Mouse (Mus musculus) brown adipose tissue, adult 24 weeks (tissue): Measurements from ENCODE around the gene Zfp964. TPM values are rescaled to one million over a fixed set of nuclear protein-coding genes. Genes with fewer than 3 reads are reported as not detected.
"Not testable (repeated sequence)": the region's sequence is repeated elsewhere in the genome, so short reads cannot be mapped to it uniquely, and the experiment has no call there.

Source experiments
- H3K27ac ChIP-seq: fragments of 200-500 bp; replicated peaks from 2 replicates; pipeline ENCODE4 v1.5.1; 2012; ENCODE audit warnings: low read depth, mild to moderate bottlenecking, low read length
- H3K4me1 ChIP-seq: fragments of 200-500 bp; 2 replicates; pipeline ENCODE4 v1.6.1; 2012; ENCODE audit warnings: low read length, mixed read lengths; ENCODE audit not compliant: control insufficient read depth, insufficient read depth, insufficient read length
- H3K4me3 ChIP-seq: fragments of 200-500 bp; 2 replicates; pipeline ENCODE4 v1.5.1; 2012; ENCODE audit warnings: low read depth, mild to moderate bottlenecking, low read length, moderate library complexity; ENCODE audit not compliant: insufficient read depth
- polyA plus RNA-seq: library from polyadenylated mRNA; stranded (reverse); fragments of >200 nt; gene quantifications from 2 replicates; pipeline ENCODE4 v1.2.4, GENCODE M21; 2012; ENCODE audit not compliant: missing spikeins, insufficient read depth, insufficient read length

The Zfp964 gene
- 1.8 and 2.6 TPM in 2 replicates for polyA plus RNA-seq

DNA sequence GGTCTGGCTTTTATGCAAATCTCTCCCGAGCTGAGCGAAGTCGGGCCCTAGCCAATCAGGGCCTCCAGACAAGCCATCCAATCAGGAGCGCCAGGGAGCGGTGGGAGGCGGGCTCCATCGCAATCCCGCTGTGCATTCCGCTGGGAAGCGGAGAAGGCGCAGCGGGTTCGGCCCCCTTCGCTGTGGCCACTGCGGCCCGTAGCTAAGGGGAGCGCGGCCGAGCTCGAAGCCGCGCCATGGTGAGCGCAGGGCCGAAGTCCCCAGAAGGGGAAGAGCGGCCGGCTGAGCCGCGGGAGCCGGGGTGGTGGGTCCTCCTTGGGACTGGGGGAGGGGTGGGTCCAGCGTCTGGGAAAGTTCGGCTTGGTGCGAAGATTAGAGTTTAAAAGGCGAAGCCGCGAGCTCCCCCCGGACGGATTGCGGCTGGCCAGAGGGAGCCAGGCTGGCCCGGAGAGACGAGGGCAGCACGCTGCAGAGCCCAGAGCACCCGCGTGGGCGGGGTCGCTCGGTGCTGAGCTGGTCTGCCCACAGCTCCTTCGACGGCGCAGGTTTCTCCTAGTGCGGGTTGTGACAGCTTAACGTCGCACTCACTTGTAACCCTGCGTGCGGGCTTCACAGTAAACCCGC, at the start of gene Zfp964:
Zfp964 (plus strand) TSS at position 122 of the 624 bp plus-strand sequence.
- Histone ChIP-seq H3K4me1 (no peaks in the 10 kb centered on the region), H3K4me3 (peak within 1 kb of the TSS; percentile 63), H3K27ac (no peak within 1 kb of the TSS)

GRCm38 (mm10) chr8:69614687-69615086, 39.6 kb upstream of the Zfp964 start:
- H3K4me3 ChIP-seq: no peak overlapping the region
- H3K4me1 ChIP-seq: no peaks in the 10 kb centered on the region
- no peak overlapping the region for H3K27ac ChIP-seq

GRCm38 (mm10) chr8:69618078-69618477, 36.2 kb upstream of the Zfp964 start:
- H3K27ac ChIP-seq: no peak overlapping the region
- H3K4me3 ChIP-seq: no peak overlapping the region
- no peaks in the 10 kb centered on the region for H3K4me1 ChIP-seq

- Histone ChIP-seq H3K4me3 (peak within 1 kb of the TSS; percentile 89), H3K27ac (peak within 1 kb of the TSS; percentile 97), H3K4me1 (0 out of 2 replicates have a peak, but pooled peaks cover 3% of the 10 kb centered on the region)
Measured at GRCm38 (mm10) chr8:69625095-69625789, 29.0 kb upstream of the Zfp964 start, which contains the start of gene Zfp868. TSS of gene Zfp868 (minus strand) at chr8:69625548.

DNA sequence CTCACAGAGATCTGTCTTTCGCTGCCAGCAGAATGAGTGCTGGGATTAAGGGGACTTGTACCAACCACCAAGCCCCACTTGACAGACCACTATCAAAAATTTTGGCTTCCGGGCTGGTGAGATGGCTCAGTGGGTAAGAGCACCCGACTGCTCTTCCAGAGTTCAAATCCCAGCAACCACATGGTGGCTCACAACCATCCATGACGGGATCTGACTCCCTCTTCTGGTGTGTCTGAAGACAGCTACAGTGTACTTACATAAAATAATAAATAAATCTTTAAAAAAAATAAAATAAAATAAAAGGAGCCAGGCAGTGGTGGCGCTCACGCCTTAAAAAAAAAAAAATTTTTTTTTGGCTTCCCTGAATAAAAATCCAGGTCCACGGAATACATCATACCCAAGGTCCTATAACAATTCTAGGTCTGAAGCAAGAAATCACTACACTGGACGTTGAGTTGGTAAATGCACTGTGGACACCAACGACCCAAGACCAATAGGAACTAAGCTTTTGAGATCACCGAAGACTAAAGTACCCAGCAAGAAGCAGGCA, 396 bp upstream of the Zfp964 start:
- H3K4me3 ChIP-seq: peak overlapping the region; percentile 50
- no peak overlapping the region for H3K27ac ChIP-seq
- H3K4me1 ChIP-seq: no peaks in the 10 kb centered on the region

DNA sequence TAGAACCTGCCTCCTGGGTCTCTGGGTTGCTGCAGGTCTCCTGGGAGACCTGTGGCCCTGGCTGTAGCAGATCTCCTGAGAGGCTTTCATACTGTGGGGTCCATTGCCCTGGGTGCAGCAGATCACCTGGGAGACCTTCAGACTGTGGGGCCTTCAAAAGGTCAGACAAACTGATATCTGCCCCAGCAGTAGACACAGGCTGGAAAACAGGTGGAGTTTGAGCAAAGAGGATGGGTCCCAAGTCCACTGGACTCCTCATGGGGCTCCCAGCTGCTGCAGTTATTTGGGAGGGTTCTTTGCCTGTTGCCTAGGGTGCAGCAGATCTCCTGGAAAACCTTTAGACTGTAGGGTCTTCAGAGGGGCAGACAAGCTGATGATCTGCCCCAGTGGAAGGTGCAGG, 7.0 kb downstream of the Zfp964 start:
- Histone ChIP-seq H3K4me1 (no peaks in the 10 kb centered on the region), H3K4me3 (no peak overlapping the region), H3K27ac (no peak overlapping the region)

- H3K4me3 ChIP-seq, H3K4me1 ChIP-seq, H3K27ac ChIP-seq: not testable (repeated sequence)
Measured at GRCm38 (mm10) chr8:69665051-69665450, 10.8 kb downstream of the Zfp964 start.

DNA sequence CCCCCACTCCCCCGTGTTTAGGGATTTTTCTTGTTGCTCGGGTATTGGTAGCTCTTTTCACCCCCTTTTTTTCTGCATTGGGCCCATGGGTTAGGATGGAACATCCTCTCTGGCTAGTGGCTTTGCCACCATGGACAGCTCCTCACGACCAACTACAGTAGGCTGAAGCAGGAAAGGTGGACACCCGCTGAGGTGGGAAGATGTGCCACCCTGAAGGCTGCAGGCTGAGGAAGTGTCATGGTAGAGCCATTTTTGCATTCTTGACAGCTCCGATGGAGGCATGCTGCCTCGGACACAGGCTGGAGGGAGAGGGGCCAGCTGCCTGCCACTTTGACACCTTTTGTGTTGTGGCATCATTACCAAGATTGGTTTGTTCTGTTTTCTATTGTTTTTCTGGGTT, 47.5 kb downstream of the Zfp964 start:
- Histone ChIP-seq H3K27ac (no peak overlapping the region), H3K4me3 (no peak overlapping the region), H3K4me1 (no peaks in the 10 kb centered on the region)

- H3K27ac ChIP-seq, H3K4me1 ChIP-seq, H3K4me3 ChIP-seq: not testable (repeated sequence)
Measured at GRCm38 (mm10) chr8:69710624-69711023, 56.3 kb downstream of the Zfp964 start, which contains the start of gene Zfp869. TSS of gene Zfp869 (minus strand) at chr8:69710724.

GRCm38 (mm10) chr8:69713516-69713915, 59.2 kb downstream of the Zfp964 start:
- H3K27ac ChIP-seq: no peak overlapping the region
- H3K4me3 ChIP-seq: no peak overlapping the region
- peaks cover 7% of the 10 kb centered on the region; the same call in 1 of the 2 replicates for H3K4me1 ChIP-seq

GRCm38 (mm10) chr8:69715366-69715765, 61.1 kb downstream of the Zfp964 start:
- Histone ChIP-seq H3K4me3 (peak overlapping the region; percentile 12), H3K27ac (no peak overlapping the region)

More at GRCm38 (mm10) chr8:69715366-69715765, 61.1 kb downstream of the Zfp964 start:
- peaks cover 7% of the 10 kb centered on the region; the same call in 1 of the 2 replicates for H3K4me1 ChIP-seq

Other genes with a start within 250 kb of the Zfp964 start
- not detected in 2 replicates for gene Gm9495, start 200.9 kb upstream of the Zfp964 start, polyA plus RNA-seq
- gene Gm7697, start 131.5 kb upstream of the Zfp964 start, polyA plus RNA-seq: not detected in 2 replicates
- 6.7 and 7.7 TPM in 2 replicates for gene Zfp868, start 28.9 kb upstream of the Zfp964 start, polyA plus RNA-seq
- gene Zfp869, start 56.2 kb downstream of the Zfp964 start, polyA plus RNA-seq: 10.6 and 13.3 TPM in 2 replicates
- gene Zfp963, start 95.5 kb downstream of the Zfp964 start, polyA plus RNA-seq: 1.6 and 2.2 TPM in 2 replicates
- not detected in 2 replicates for gene Gm20422, start 120.4 kb downstream of the Zfp964 start, polyA plus RNA-seq
- gene Atp13a1, start 136.7 kb downstream of the Zfp964 start, polyA plus RNA-seq: 7.5 and 9.3 TPM in 2 replicates
- 5.3 and 8.6 TPM in 2 replicates for gene Zfp866, start 136.7 kb downstream of the Zfp964 start, polyA plus RNA-seq
- 3.8 and 4.7 TPM in 2 replicates for gene Gmip, start 154.2 kb downstream of the Zfp964 start, polyA plus RNA-seq
- gene Lpar2, start 167.9 kb downstream of the Zfp964 start, polyA plus RNA-seq: not detected in 2 replicates
- not detected in 2 replicates for gene Pbx4, start 178.0 kb downstream of the Zfp964 start, polyA plus RNA-seq
- not detected in 2 replicates for gene Cilp2, start 233.2 kb downstream of the Zfp964 start, polyA plus RNA-seq
- gene Tssk6, start 247.7 kb downstream of the Zfp964 start, polyA plus RNA-seq: not detected in 2 replicates
- 437 and 615 TPM in 2 replicates for gene Ndufa13, start 248.1 kb downstream of the Zfp964 start, polyA plus RNA-seq
- gene Yjefn3, start 248.2 kb downstream of the Zfp964 start, polyA plus RNA-seq: 8.4 and 10.4 TPM in 2 replicates